Mouse (Mus musculus) lung, embryonic 14.5 days (tissue): Measurements from ENCODE around the gene Syt13. TPM values are rescaled to one million over a fixed set of nuclear protein-coding genes. Genes with fewer than 3 reads are reported as not detected.

Experiments used
- ATAC-seq: fragments of 200-750 bp; cut with Nextera tagmentation; 2 replicates; pipeline ENCODE4 v1.8.0; 2017; ENCODE audit warnings: mild to moderate bottlenecking, moderate TSS enrichment, moderate library complexity; ENCODE audit not compliant: insufficient read depth
- DNase-seq: peaks from one replicate; pipeline ENCODE4 v3.0.0-alpha.2; 2015
- H3K27ac ChIP-seq: fragments of 300-500 bp; sonication (generic); 2 replicates; pipeline ENCODE4 v1.5.1; 2014; ENCODE audit warnings: low read depth, mild to moderate bottlenecking, moderate library complexity
- H3K27me3 ChIP-seq: fragments of 300-500 bp; sonication (generic); 2 replicates; pipeline ENCODE4 v1.6.1; 2014; ENCODE audit warnings: low read length, control low read depth; ENCODE audit not compliant: insufficient read depth
- H3K36me3 ChIP-seq: fragments of 300-500 bp; sonication (generic); 2 replicates; pipeline ENCODE4 v1.6.1; 2014; ENCODE audit warnings: control low read depth; ENCODE audit not compliant: insufficient read depth
- H3K4me1 ChIP-seq: fragments of 300-500 bp; sonication (generic); 2 replicates; pipeline ENCODE4 v1.6.1; 2014; ENCODE audit warnings: antibody characterized with exemption, control low read depth; ENCODE audit not compliant: insufficient read depth
- H3K4me2 ChIP-seq: fragments of 300-500 bp; sonication (generic); 2 replicates; pipeline ENCODE4 v1.6.1; 2014; ENCODE audit warnings: mild to moderate bottlenecking
- H3K4me3 ChIP-seq: fragments of 300-500 bp; sonication (generic); 2 replicates; pipeline ENCODE4 v1.5.1; 2014; ENCODE audit warnings: low read depth, low read length
- H3K9ac ChIP-seq: fragments of 300-500 bp; sonication (generic); 2 replicates; pipeline ENCODE4 v1.6.1; 2014
- H3K9me3 ChIP-seq: fragments of 300-500 bp; sonication (generic); 2 replicates; pipeline ENCODE4 v1.6.1; 2016; ENCODE audit warnings: low read depth, low read length, control low read depth
- CTCF ChIP-seq: IDR thresholded peaks from 2 replicates; pipeline ENCODE4 v1.5.1; 2016; ENCODE audit warnings: antibody characterized with exemption, low read depth
- WGBS: fragments of 180-500 bp; shearing (Covaris S2); extraction: QIAGEN DNeasy Blood & Tissue Kit; methylation state at CpG from one replicate; pipeline ENCODE4 v1.1.7; 2014; 5-methylcytosine and 5-hydroxymethylcytosine counted together
- polyA plus RNA-seq: library from polyadenylated mRNA; unstranded; fragments of >200 nt; fragmentation: Nextera tagmentation; extraction: Ambion mirVana; gene quantifications from 2 replicates; pipeline ENCODE4 v1.2.1, GENCODE M21; 2014

Syt13 gene
- polyA plus RNA-seq, 1 experiment from 2014 or later = 3.2 TPM

- Histone ChIP-seq H3K36me3 (no peaks in the 10 kb centered on the region), H3K4me3 (no peak overlapping the region), H3K9ac (no peak overlapping the region), H3K4me2 (peak overlapping the region; percentile 24; the same call in 1 of the 2 replicates), H3K4me1 (peaks cover 4% of the 10 kb centered on the region; the same call in 1 of the 2 replicates), H3K27me3 (no peaks in the 10 kb centered on the region; the same call in 1 of the 2 replicates), H3K27ac (no peak overlapping the region), H3K9me3 (no peaks in the 10 kb centered on the region)
- no peak for TF ChIP-seq CTCF
- peak; percentile 79 for DNase-seq
- WGBS = 5% methylated on average over 12 of the region's 12 CpGs
- ATAC-seq = peak; percentile 86
These were observed 33.2 kb downstream of the Syt13 start for GRCm38 (mm10) chr2:92947981-92948698.

DNA sequence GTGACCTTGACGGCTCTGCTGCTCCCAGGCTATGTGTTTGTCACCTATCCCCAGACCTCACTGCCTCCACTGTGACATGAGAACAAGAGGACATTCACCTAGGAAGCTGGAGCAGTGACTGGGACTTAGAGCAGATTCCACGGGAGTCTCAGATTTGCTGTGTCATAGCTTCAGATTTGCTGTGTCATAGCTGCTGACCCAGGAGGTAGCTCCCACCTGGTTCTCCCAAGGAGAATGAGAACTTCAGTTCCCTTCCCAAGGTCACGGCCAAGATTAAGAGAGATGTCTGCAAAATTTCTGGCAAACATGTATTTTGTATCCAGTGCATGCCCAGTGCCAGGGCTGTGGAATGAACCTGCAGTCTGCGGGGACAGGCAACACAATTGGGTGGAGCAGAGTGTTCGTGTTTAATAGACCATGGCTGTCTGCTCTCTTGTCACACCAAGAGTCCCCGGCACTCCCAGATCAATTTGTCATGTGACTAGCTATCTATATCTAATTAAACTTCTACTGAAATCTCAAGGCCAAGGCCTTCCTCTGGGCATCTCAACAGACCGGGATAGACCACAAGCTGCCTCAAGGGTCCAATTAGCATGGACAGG, 33.9 kb downstream of the Syt13 start:
- ATAC-seq (no peak), DNase-seq (no peak)
- H3K9me3 ChIP-seq = no peaks in the 10 kb centered on the region
- no peak for TF ChIP-seq CTCF
- H3K27me3 ChIP-seq = no peaks in the 10 kb centered on the region; the same call in 1 of the 2 replicates
- 45% methylated on average over 7 of the region's 7 CpGs for WGBS
- H3K4me1 ChIP-seq = peaks cover 4% of the 10 kb centered on the region; the same call in 1 of the 2 replicates
- H3K27ac ChIP-seq = no peak overlapping the region
- H3K36me3 ChIP-seq = no peaks in the 10 kb centered on the region
- H3K4me3 ChIP-seq = no peak overlapping the region
- H3K4me2 ChIP-seq = no peak overlapping the region
- H3K9ac ChIP-seq = no peak overlapping the region

- H3K9me3 ChIP-seq = no peaks in the 10 kb centered on the region
- no peak overlapping the region for H3K4me3 ChIP-seq
- ATAC-seq = no peak
- H3K27me3 ChIP-seq = no peaks in the 10 kb centered on the region; the same call in 1 of the 2 replicates
- H3K9ac ChIP-seq = no peak overlapping the region
- WGBS = 0% methylated on average over 1 of the region's 1 CpGs
- no peak for TF ChIP-seq CTCF
- H3K4me1 ChIP-seq = peaks cover 4% of the 10 kb centered on the region; the same call in 1 of the 2 replicates
- no peak for DNase-seq
- no peak overlapping the region for H3K4me2 ChIP-seq
- H3K27ac ChIP-seq = no peak overlapping the region
- H3K36me3 ChIP-seq = no peaks in the 10 kb centered on the region
These were observed 34.6 kb downstream of the Syt13 start for GRCm38 (mm10) chr2:92949518-92949917.

DNA sequence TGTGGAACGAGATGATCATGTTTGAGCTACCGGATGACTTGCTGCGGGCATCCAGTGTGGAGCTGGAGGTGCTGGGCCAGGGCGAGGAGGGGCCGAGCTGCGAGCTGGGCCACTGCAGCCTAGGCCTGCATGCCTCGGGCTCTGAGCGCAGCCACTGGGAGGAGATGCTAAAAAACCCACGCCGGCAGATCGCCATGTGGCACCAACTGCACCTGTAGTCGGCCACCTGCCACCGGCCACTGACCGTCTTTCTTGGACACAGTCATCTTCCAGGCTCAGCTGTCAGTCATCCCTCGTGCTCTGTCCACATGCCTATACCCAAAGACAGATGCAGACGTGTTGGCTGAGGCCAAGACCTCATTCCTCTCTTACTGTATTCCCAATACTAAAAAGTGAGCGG, 38.6 kb downstream of the Syt13 start:
- H3K36me3 ChIP-seq = no peaks in the 10 kb centered on the region
- 0 out of 2 replicates have a peak, but pooled peaks cover 5% of the 10 kb centered on the region for H3K9me3 ChIP-seq
- no peaks in the 10 kb centered on the region for H3K27me3 ChIP-seq
- no peak overlapping the region for H3K4me3 ChIP-seq
- no peak overlapping the region for H3K9ac ChIP-seq
- H3K4me1 ChIP-seq = no peaks in the 10 kb centered on the region
- no peak overlapping the region for H3K4me2 ChIP-seq
- H3K27ac ChIP-seq = no peak overlapping the region
- ATAC-seq (no peak), DNase-seq (no peak)
- WGBS = 84% methylated on average over 17 of the region's 17 CpGs
- TF ChIP-seq CTCF = no peak

- 0 out of 2 replicates have a peak, but pooled peaks cover 5% of the 10 kb centered on the region for H3K9me3 ChIP-seq
- no peak overlapping the region for H3K4me3 ChIP-seq
- no peaks in the 10 kb centered on the region for H3K36me3 ChIP-seq
- H3K27ac ChIP-seq = no peak overlapping the region
- peak; percentile 85 for TF ChIP-seq CTCF
- no peak overlapping the region for H3K4me2 ChIP-seq
- H3K4me1 ChIP-seq = no peaks in the 10 kb centered on the region
- no peak overlapping the region for H3K9ac ChIP-seq
- ATAC-seq (no peak), DNase-seq (peak; percentile 82)
- WGBS = 28% methylated on average over 11 of the region's 11 CpGs
- no peaks in the 10 kb centered on the region for H3K27me3 ChIP-seq
These were observed 39.7 kb downstream of the Syt13 start for GRCm38 (mm10) chr2:92954404-92955114.

- Histone ChIP-seq H3K27me3 (no peaks in the 10 kb centered on the region), H3K4me2 (no peak overlapping the region), H3K27ac (no peak overlapping the region), H3K4me3 (no peak overlapping the region), H3K36me3 (no peaks in the 10 kb centered on the region), H3K9me3 (0 out of 2 replicates have a peak, but pooled peaks cover 5% of the 10 kb centered on the region), H3K4me1 (no peaks in the 10 kb centered on the region), H3K9ac (no peak overlapping the region)
- ATAC-seq = no peak
- TF ChIP-seq CTCF = no peak
- 78% methylated on average over 2 of the region's 2 CpGs for WGBS
- no peak for DNase-seq
These were observed 42.0 kb downstream of the Syt13 start for GRCm38 (mm10) chr2:92956943-92957342.

DNA sequence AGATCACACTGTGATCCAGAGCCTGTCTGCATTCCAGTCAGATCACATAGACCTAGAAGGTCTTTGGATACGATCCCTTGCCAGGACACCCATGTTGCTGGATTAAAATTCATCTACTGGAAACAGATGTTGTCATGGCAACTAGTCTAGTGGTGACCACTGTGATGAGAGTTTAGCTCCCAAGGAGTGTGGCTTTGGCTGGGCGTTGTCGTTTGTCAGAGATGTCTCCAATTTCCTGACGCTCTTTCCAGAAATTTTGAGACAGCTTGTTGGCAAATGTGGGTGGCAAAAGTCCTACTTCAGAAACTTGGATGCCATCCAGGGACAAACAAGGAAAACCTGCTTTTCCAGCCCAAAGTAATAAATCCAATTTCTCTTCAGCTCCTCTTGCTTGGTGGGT, 43.7 kb downstream of the Syt13 start:
- Histone ChIP-seq H3K27me3 (no peaks in the 10 kb centered on the region), H3K27ac (no peak overlapping the region), H3K4me1 (no peaks in the 10 kb centered on the region), H3K9me3 (0 out of 2 replicates have a peak, but pooled peaks cover 5% of the 10 kb centered on the region), H3K4me3 (no peak overlapping the region), H3K36me3 (no peaks in the 10 kb centered on the region), H3K4me2 (no peak overlapping the region), H3K9ac (no peak overlapping the region)
- ATAC-seq = no peak
- DNase-seq = peak; percentile 51
- no peak for TF ChIP-seq CTCF
- 48% methylated on average over 4 of the region's 4 CpGs for WGBS
